Mouse (Mus musculus) erythroblast, embryonic 14.5 days (primary cell): ENCODE results near the gene 4931428L18Rik. TPM values are rescaled to one million over a fixed set of nuclear protein-coding genes. Genes with fewer than 3 reads are reported as not detected.

Source experiments
- H3K27me3 ChIP-seq: 2 replicates; pipeline ENCODE4 v1.6.1; 2012; ENCODE audit warnings: inconsistent platforms; ENCODE audit not compliant: control insufficient read depth
- H3K36me3 ChIP-seq: 2 replicates; pipeline ENCODE4 v1.6.1; 2012; ENCODE audit warnings: mild to moderate bottlenecking, inconsistent platforms; ENCODE audit not compliant: control insufficient read depth
- H3K4me1 ChIP-seq: 2 replicates; pipeline ENCODE4 v1.6.1; 2012; ENCODE audit warnings: inconsistent platforms; ENCODE audit not compliant: control insufficient read depth
- H3K4me3 ChIP-seq: replicated peaks from 2 replicates; pipeline ENCODE3; 2012; ENCODE audit warnings: moderate library complexity, mild to moderate bottlenecking, inconsistent platforms
- H3K9me3 ChIP-seq: 2 replicates; pipeline ENCODE4 v1.6.1; 2012; ENCODE audit warnings: low read length, inconsistent platforms, mixed read lengths; ENCODE audit not compliant: control insufficient read depth
- GATA1 ChIP-seq: IDR thresholded peaks from 2 replicates; pipeline ENCODE4 v1.6.1; 2012; ENCODE audit warnings: low read length, inconsistent platforms, mixed read lengths
- TAL1 ChIP-seq: IDR thresholded peaks from 3 replicates; pipeline ENCODE4 v1.6.1; 2012; ENCODE audit warnings: low read length, inconsistent platforms, mixed read lengths
- polyA plus RNA-seq: library from polyadenylated mRNA; stranded (reverse); fragments of >175 nt; gene quantifications from 2 replicates; pipeline ENCODE4 v1.2.3, GENCODE M21; 2012

4931428L18Rik gene
- polyA plus RNA-seq, 1 experiment = not detected

GRCm38 (mm10) chr1:31072523-31073370 lies 149.7 kb downstream of the 4931428L18Rik start:
- no peak for TF ChIP-seq GATA1
- no peak for TF ChIP-seq TAL1
- Histone ChIP-seq H3K36me3 (no peaks in the 10 kb centered on the region), H3K4me3 (no peak overlapping the region), H3K9me3 (no peaks in the 10 kb centered on the region), H3K4me1 (no peaks in the 10 kb centered on the region), H3K27me3 (no peaks in the 10 kb centered on the region)

- Histone ChIP-seq H3K9me3 (no peaks in the 10 kb centered on the region), H3K36me3 (no peaks in the 10 kb centered on the region), H3K4me3 (no peak overlapping the region), H3K27me3 (no peaks in the 10 kb centered on the region), H3K4me1 (no peaks in the 10 kb centered on the region)
- TF ChIP-seq TAL1 = no peak
- TF ChIP-seq GATA1 = no peak
Observed at GRCm38 (mm10) chr1:31071209-31071608, 151.3 kb downstream of the 4931428L18Rik start.

GRCm38 (mm10) chr1:31064817-31065740 lies 157.4 kb downstream of the 4931428L18Rik start:
- TF ChIP-seq GATA1 (no peak), TAL1 (no peak)
- Histone ChIP-seq H3K9me3 (no peaks in the 10 kb centered on the region), H3K4me1 (no peaks in the 10 kb centered on the region), H3K27me3 (no peaks in the 10 kb centered on the region), H3K36me3 (no peaks in the 10 kb centered on the region), H3K4me3 (no peak overlapping the region)

GRCm38 (mm10) chr1:31059806-31060205 lies 162.7 kb downstream of the 4931428L18Rik start:
- no peak overlapping the region for H3K4me3 ChIP-seq
- no peaks in the 10 kb centered on the region for H3K36me3 ChIP-seq
- H3K9me3 ChIP-seq = no peaks in the 10 kb centered on the region
- H3K27me3 ChIP-seq = no peaks in the 10 kb centered on the region
- no peak for TF ChIP-seq GATA1
- no peak for TF ChIP-seq TAL1
- H3K4me1 ChIP-seq = no peaks in the 10 kb centered on the region

GRCm38 (mm10) chr1:31058861-31059351 lies 163.6 kb downstream of the 4931428L18Rik start:
- H3K4me1 ChIP-seq = no peaks in the 10 kb centered on the region
- H3K4me3 ChIP-seq = no peak overlapping the region
- TF ChIP-seq GATA1 = no peak
- no peak for TF ChIP-seq TAL1
- no peaks in the 10 kb centered on the region for H3K36me3 ChIP-seq
- no peaks in the 10 kb centered on the region for H3K9me3 ChIP-seq
- H3K27me3 ChIP-seq = no peaks in the 10 kb centered on the region

- Histone ChIP-seq H3K4me3 (no peak overlapping the region), H3K9me3 (0 out of 2 replicates have a peak, but pooled peaks cover 2% of the 10 kb centered on the region), H3K27me3 (no peaks in the 10 kb centered on the region), H3K4me1 (no peaks in the 10 kb centered on the region), H3K36me3 (no peaks in the 10 kb centered on the region)
- TF ChIP-seq TAL1 (no peak), GATA1 (no peak)
Observed at GRCm38 (mm10) chr1:31058196-31058595, 164.3 kb downstream of the 4931428L18Rik start.

- Histone ChIP-seq H3K27me3 (no peaks in the 10 kb centered on the region), H3K4me3 (no peak overlapping the region), H3K4me1 (no peaks in the 10 kb centered on the region), H3K36me3 (no peaks in the 10 kb centered on the region), H3K9me3 (peaks cover 7% of the 10 kb centered on the region; the same call in 1 of the 2 replicates)
- no peak for TF ChIP-seq GATA1
- TF ChIP-seq TAL1 = no peak
Observed at GRCm38 (mm10) chr1:31051370-31051921, 171.0 kb downstream of the 4931428L18Rik start.

GRCm38 (mm10) chr1:31049954-31050652 lies 172.4 kb downstream of the 4931428L18Rik start:
- Histone ChIP-seq H3K4me1 (no peaks in the 10 kb centered on the region), H3K36me3 (no peaks in the 10 kb centered on the region), H3K9me3 (peaks cover 7% of the 10 kb centered on the region; the same call in 1 of the 2 replicates), H3K4me3 (no peak overlapping the region), H3K27me3 (no peaks in the 10 kb centered on the region)
- TF ChIP-seq GATA1 = no peak
- no peak for TF ChIP-seq TAL1
